Mouse (Mus musculus): ENCODE data around the gene 4931422A03Rik. TPM values are rescaled to one million over a fixed set of nuclear protein-coding genes. Genes with fewer than 3 reads are reported as not detected.
"Not testable (repeated sequence)": the region's sequence is repeated elsewhere in the genome, so short reads cannot be mapped to it uniquely, and the experiment has no call there.

4931422A03Rik gene
- polyA plus RNA-seq, 1 experiment from 2014 or later: 3.7 TPM

DNA sequence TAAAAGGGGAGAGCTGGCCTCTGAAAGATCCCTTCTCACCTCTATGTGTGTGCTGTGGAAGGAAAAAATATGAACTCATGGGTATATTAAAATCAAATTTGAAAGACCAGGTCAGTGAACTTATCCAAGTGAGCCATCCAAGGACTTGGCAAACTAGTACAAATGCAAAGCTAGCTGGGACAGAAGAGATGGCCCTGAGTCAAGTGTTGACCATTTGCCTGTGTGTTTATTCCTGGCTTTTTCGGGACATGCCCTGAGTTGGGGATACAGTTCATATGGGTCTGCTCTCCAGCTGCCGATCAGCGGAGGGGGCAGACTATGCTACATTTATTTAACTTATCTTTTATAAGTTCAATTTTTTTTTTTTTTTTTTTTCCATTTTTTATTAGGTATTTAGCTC, 19.3 kb downstream of the 4931422A03Rik start:
- H3K4me1 ChIP-seq (ENCODE audit: control insufficient read depth, insufficient read depth, low read length); H3K4me2 ChIP-seq (replicated peaks; ENCODE audit: low read depth, low read length); H3K27ac ChIP-seq (ENCODE audit: low read length); H3K4me3 ChIP-seq (ENCODE audit: low read depth, low read length); H3K9me3 ChIP-seq (ENCODE audit: control insufficient read depth, low read depth, low read length); H3K36me3 ChIP-seq (ENCODE audit: control insufficient read depth, insufficient read depth, low read length); H3K9ac ChIP-seq (replicated peaks; ENCODE audit: low read depth, low read length); H3K27me3 ChIP-seq (ENCODE audit: control insufficient read depth, insufficient read depth, low read length); ATAC-seq (ENCODE audit: insufficient number of reproducible peaks, insufficient read depth, low FRiP score, low read depth): not testable (repeated sequence)
- 90% methylated on average over 3 of the region's 3 CpGs for WGBS

DNA sequence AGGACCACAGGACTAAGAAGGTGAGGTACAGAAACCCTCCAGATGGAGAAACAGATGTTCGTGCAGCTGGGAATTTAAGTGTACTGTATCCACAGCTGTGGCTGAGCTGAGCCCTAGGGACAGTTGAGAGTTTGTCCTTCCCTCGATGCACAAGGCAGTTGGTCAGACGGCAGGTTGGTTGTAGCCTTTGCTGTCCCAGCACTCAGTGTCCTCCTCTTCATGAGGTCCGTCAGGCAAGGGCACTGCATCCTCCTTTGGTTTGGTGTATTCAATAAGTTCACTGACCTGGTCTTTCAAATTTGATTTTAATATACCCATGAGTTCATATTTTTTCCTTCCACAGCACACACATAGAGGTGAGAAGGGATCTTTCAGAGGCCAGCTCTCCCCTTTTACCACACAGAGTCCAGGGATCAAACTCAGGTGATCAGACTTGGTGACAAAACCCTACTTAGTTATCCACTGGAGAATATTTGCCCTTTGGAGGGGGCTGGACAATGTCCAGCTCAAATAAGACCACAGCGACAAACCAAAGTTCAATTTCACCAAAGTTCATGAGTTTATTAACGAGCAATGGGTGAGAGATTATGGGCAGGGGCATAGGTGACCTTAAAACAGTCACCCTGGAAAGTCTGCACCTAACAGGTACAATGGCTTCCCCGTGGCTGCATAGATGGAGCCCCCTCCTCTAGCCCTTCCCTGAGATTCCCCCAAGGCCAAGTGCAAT, 20.2 kb downstream of the 4931422A03Rik start:
- H3K4me1 ChIP-seq (ENCODE audit: control insufficient read depth, insufficient read depth, low read length): no peaks in the 10 kb centered on the region
- 83% methylated on average over 7 of the region's 7 CpGs for WGBS
- no peaks in the 10 kb centered on the region for H3K36me3 ChIP-seq (ENCODE audit: control insufficient read depth, insufficient read depth, low read length)
- H3K9me3 ChIP-seq (ENCODE audit: control insufficient read depth, low read depth, low read length): no peaks in the 10 kb centered on the region
- no peaks in the 10 kb centered on the region for H3K27me3 ChIP-seq (ENCODE audit: control insufficient read depth, insufficient read depth, low read length)
- no peak overlapping the region for H3K9ac ChIP-seq (replicated peaks; ENCODE audit: low read depth, low read length)
- no peak for ATAC-seq (ENCODE audit: insufficient number of reproducible peaks, insufficient read depth, low FRiP score, low read depth)
- no peak overlapping the region for H3K4me2 ChIP-seq (replicated peaks; ENCODE audit: low read depth, low read length)
- H3K27ac ChIP-seq (ENCODE audit: low read length): no peak overlapping the region
- H3K4me3 ChIP-seq (ENCODE audit: low read depth, low read length): no peak overlapping the region

GRCm38 (mm10) chr2:104002711-104003413, 25.3 kb downstream of the 4931422A03Rik start:
- ATAC-seq (ENCODE audit: insufficient number of reproducible peaks, insufficient read depth, low FRiP score, low read depth): no peak
- Histone ChIP-seq H3K4me2 (replicated peaks; ENCODE audit: low read depth, low read length) (no peak overlapping the region), H3K27ac (ENCODE audit: low read length) (no peak overlapping the region), H3K36me3 (ENCODE audit: control insufficient read depth, insufficient read depth, low read length) (no peaks in the 10 kb centered on the region), H3K9ac (replicated peaks; ENCODE audit: low read depth, low read length) (no peak overlapping the region), H3K4me1 (ENCODE audit: control insufficient read depth, insufficient read depth, low read length) (no peaks in the 10 kb centered on the region), H3K4me3 (ENCODE audit: low read depth, low read length) (no peak overlapping the region), H3K27me3 (ENCODE audit: control insufficient read depth, insufficient read depth, low read length) (no peaks in the 10 kb centered on the region), H3K9me3 (ENCODE audit: control insufficient read depth, low read depth, low read length) (no peaks in the 10 kb centered on the region)
- 31% methylated on average over 16 of the region's 16 CpGs for WGBS

DNA sequence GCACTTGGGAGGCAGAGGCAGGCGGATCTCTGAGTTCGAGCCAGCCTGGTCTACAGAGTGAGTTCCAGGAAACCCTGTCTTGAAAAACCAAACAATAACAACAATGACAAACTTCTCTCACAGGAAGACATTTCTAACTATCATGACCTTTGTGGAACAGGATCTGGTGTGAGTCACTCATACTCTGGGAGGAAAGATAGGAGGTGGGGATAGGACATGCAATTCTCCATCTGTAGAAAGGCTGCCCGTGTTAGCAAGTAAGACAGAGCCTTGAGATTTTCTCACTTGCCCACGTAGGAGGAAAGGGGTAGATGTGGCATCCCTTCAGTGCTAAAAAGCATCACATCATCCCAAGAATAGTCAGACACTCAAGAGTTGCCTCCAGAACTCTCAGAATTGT, 26.3 kb downstream of the 4931422A03Rik start:
- Histone ChIP-seq H3K4me3 (ENCODE audit: low read depth, low read length) (no peak overlapping the region), H3K4me2 (replicated peaks; ENCODE audit: low read depth, low read length) (no peak overlapping the region), H3K9ac (replicated peaks; ENCODE audit: low read depth, low read length) (no peak overlapping the region), H3K27me3 (ENCODE audit: control insufficient read depth, insufficient read depth, low read length) (no peaks in the 10 kb centered on the region), H3K36me3 (ENCODE audit: control insufficient read depth, insufficient read depth, low read length) (no peaks in the 10 kb centered on the region), H3K4me1 (ENCODE audit: control insufficient read depth, insufficient read depth, low read length) (no peaks in the 10 kb centered on the region), H3K27ac (ENCODE audit: low read length) (no peak overlapping the region), H3K9me3 (ENCODE audit: control insufficient read depth, low read depth, low read length) (no peaks in the 10 kb centered on the region)
- WGBS: 81% methylated on average over 4 of the region's 4 CpGs
- ATAC-seq (ENCODE audit: insufficient number of reproducible peaks, insufficient read depth, low FRiP score, low read depth): no peak

DNA sequence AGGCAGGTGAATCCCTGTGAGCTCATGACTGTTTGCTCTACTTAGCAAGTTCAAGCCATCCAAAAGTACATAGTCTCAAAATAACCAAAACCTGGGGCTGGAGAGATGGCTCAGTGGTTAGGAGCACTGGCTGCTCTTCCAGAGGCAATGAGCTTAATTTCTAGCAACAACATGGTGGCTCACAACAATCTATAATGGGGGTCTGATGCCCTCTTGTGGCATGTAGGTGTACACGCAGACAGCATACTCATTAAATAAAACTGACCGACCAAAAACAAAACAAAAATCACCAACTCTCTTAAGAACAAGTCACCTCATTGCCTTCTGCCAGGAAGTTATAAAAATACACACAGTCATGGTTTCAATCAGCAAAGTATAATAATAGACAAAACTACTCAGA, 27.1 kb downstream of the 4931422A03Rik start:
- H3K4me2 ChIP-seq (replicated peaks; ENCODE audit: low read depth, low read length): no peak overlapping the region

DNA sequence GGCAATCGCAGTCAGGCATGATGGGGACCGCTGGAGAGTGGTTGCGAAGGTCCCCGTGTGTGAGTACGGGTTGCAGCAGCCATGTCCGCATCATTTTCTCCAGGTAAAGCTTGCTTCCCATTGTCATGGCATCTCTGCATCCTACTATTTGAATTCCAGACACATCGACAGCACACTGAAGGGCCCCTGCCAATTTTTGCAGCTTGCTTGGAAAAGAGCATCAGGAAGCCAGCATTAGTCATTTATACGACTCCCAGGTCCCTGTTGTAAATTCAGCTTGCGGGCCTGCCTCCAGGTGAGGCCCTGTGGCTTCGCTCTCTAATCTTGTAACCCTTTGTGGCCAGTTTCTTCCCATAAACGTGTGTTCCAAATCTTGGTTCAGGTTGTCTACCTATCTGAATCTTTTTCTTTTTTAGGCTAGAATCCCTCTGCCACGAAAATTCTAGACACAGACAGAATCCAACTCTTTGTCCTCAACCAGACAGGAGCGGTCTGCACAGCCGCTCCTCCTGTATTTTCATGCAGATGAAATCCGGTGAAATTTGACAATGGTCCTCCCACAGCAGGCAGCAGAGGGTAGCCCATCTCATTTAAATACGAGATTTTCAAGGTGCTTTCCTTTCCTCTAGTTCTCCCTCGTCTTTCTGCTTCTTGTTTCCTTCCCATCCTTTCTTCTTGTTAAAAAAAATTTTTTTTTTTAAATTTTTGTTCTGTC, 35.4 kb downstream of the 4931422A03Rik start:
- Histone ChIP-seq H3K27me3 (ENCODE audit: control insufficient read depth, insufficient read depth, low read length) (no peaks in the 10 kb centered on the region), H3K27ac (ENCODE audit: low read length) (no peak overlapping the region), H3K9me3 (ENCODE audit: control insufficient read depth, low read depth, low read length) (no peaks in the 10 kb centered on the region), H3K4me3 (ENCODE audit: low read depth, low read length) (no peak overlapping the region), H3K4me2 (replicated peaks; ENCODE audit: low read depth, low read length) (no peak overlapping the region), H3K36me3 (ENCODE audit: control insufficient read depth, insufficient read depth, low read length) (no peaks in the 10 kb centered on the region), H3K4me1 (ENCODE audit: control insufficient read depth, insufficient read depth, low read length) (no peaks in the 10 kb centered on the region), H3K9ac (replicated peaks; ENCODE audit: low read depth, low read length) (no peak overlapping the region)
- no peak for ATAC-seq (ENCODE audit: insufficient number of reproducible peaks, insufficient read depth, low FRiP score, low read depth)
- 39% methylated on average over 17 of the region's 17 CpGs for WGBS

More for the DNA sequence above, 27.1 kb downstream of the 4931422A03Rik start:
- Histone ChIP-seq H3K9me3 (ENCODE audit: control insufficient read depth, low read depth, low read length) (no peaks in the 10 kb centered on the region), H3K36me3 (ENCODE audit: control insufficient read depth, insufficient read depth, low read length) (no peaks in the 10 kb centered on the region), H3K27ac (ENCODE audit: low read length) (no peak overlapping the region), H3K27me3 (ENCODE audit: control insufficient read depth, insufficient read depth, low read length) (no peaks in the 10 kb centered on the region), H3K9ac (replicated peaks; ENCODE audit: low read depth, low read length) (no peak overlapping the region), H3K4me1 (ENCODE audit: control insufficient read depth, insufficient read depth, low read length) (no peaks in the 10 kb centered on the region), H3K4me3 (ENCODE audit: low read depth, low read length) (no peak overlapping the region)
- ATAC-seq (ENCODE audit: insufficient number of reproducible peaks, insufficient read depth, low FRiP score, low read depth): no peak
- 29% methylated on average over 2 of the region's 2 CpGs for WGBS

DNA sequence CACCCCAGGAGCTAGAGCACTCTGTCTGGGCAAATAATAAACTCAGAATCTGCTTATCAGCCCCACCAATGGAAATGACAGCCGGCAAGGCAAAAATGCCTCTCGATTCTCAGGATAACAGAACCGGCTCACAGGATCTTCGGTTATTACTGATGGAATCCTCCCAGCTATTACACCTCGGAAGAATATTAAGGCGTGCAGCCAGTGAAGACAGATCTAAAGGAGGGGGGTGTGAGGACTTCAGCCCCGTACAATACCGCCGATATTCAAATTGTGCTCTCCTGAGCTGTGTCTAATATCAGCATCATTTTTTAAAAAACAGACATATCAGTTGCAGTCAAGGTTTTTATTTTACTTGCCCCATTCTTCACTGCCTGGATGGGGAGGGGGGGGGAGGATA, 36.0 kb downstream of the 4931422A03Rik start:
- Histone ChIP-seq H3K4me1 (ENCODE audit: control insufficient read depth, insufficient read depth, low read length) (no peaks in the 10 kb centered on the region), H3K9me3 (ENCODE audit: control insufficient read depth, low read depth, low read length) (no peaks in the 10 kb centered on the region), H3K27ac (ENCODE audit: low read length) (no peak overlapping the region), H3K4me3 (ENCODE audit: low read depth, low read length) (no peak overlapping the region), H3K36me3 (ENCODE audit: control insufficient read depth, insufficient read depth, low read length) (no peaks in the 10 kb centered on the region), H3K27me3 (ENCODE audit: control insufficient read depth, insufficient read depth, low read length) (no peaks in the 10 kb centered on the region), H3K4me2 (replicated peaks; ENCODE audit: low read depth, low read length) (no peak overlapping the region), H3K9ac (replicated peaks; ENCODE audit: low read depth, low read length) (no peak overlapping the region)
- ATAC-seq (ENCODE audit: insufficient number of reproducible peaks, insufficient read depth, low FRiP score, low read depth): no peak
- WGBS: 67% methylated on average over 9 of the region's 9 CpGs

- H3K9ac ChIP-seq (replicated peaks; ENCODE audit: low read depth, low read length): no peak overlapping the region
- H3K4me2 ChIP-seq (replicated peaks; ENCODE audit: low read depth, low read length): no peak overlapping the region
- H3K4me3 ChIP-seq (ENCODE audit: low read depth, low read length): no peak overlapping the region
- no peaks in the 10 kb centered on the region for H3K36me3 ChIP-seq (ENCODE audit: control insufficient read depth, insufficient read depth, low read length)
- H3K27me3 ChIP-seq (ENCODE audit: control insufficient read depth, insufficient read depth, low read length): no peaks in the 10 kb centered on the region
- no peak overlapping the region for H3K27ac ChIP-seq (ENCODE audit: low read length)
- ATAC-seq (ENCODE audit: insufficient number of reproducible peaks, insufficient read depth, low FRiP score, low read depth): no peak
- no peaks in the 10 kb centered on the region for H3K9me3 ChIP-seq (ENCODE audit: control insufficient read depth, low read depth, low read length)
- no peaks in the 10 kb centered on the region for H3K4me1 ChIP-seq (ENCODE audit: control insufficient read depth, insufficient read depth, low read length)
Observed at GRCm38 (mm10) chr2:103991303-103991702, 36.9 kb downstream of the 4931422A03Rik start.
